Mouse (Mus musculus) heart, adult 2 months (tissue): ENCODE measurements around the gene Acbd7. TPM values are rescaled to one million over a fixed set of nuclear protein-coding genes. Genes with fewer than 3 reads are reported as not detected.

Source experiments
- DNase-seq, 2 experiments: peaks; one replicate each; pipeline ENCODE4 v3.0.0; 2021
- H3K27ac ChIP-seq: fragments of 200-600 bp; 2 replicates; pipeline ENCODE4 v1.8.1; 2022
- H3K27me3 ChIP-seq: fragments of 200-500 bp; 2 replicates; pipeline ENCODE4 v1.6.1; 2012; ENCODE audit warnings: mild to moderate bottlenecking, low read length, inconsistent platforms, mixed read lengths; ENCODE audit not compliant: control insufficient read depth, insufficient read depth
- H3K36me3 ChIP-seq: fragments of 200-500 bp; 2 replicates; pipeline ENCODE4 v1.6.1; 2012; ENCODE audit warnings: low read length, inconsistent platforms; ENCODE audit not compliant: control insufficient read depth, insufficient read depth
- H3K4me1 ChIP-seq: fragments of 200-500 bp; 2 replicates; pipeline ENCODE4 v1.6.1; 2011; ENCODE audit warnings: low read length; ENCODE audit not compliant: control insufficient read depth, insufficient read depth
- H3K4me3 ChIP-seq: fragments of 200-600 bp; 2 replicates; pipeline ENCODE4 v1.8.1; 2022
- H3K79me2 ChIP-seq: fragments of 200-500 bp; replicated peaks from 2 replicates; pipeline ENCODE4 v1.6.1; 2012; ENCODE audit warnings: mild to moderate bottlenecking, inconsistent platforms, low read length, moderate library complexity, mixed read lengths; ENCODE audit not compliant: control insufficient read depth, insufficient read depth
- H3K9ac ChIP-seq: fragments of 200-500 bp; 2 replicates; pipeline ENCODE4 v1.6.1; 2012; ENCODE audit warnings: low read depth, mild to moderate bottlenecking, control low read depth, inconsistent platforms, low read length, mixed read lengths
- CTCF ChIP-seq: fragments of 200-600 bp; IDR thresholded peaks from 2 replicates; pipeline ENCODE4 v1.8.1; 2022; ENCODE audit warnings: antibody characterized with exemption, mild to moderate bottlenecking, moderate library complexity
- EP300 ChIP-seq: fragments of 200-500 bp; IDR thresholded peaks from 2 replicates; pipeline ENCODE4 v1.6.1; 2011; ENCODE audit warnings: low read depth, low read length, control low read depth; ENCODE audit not compliant: insufficient read depth
- POLR2A ChIP-seq: fragments of 200-500 bp; IDR thresholded peaks from 2 replicates; pipeline ENCODE4 v1.6.1; 2011; ENCODE audit warnings: mild to moderate bottlenecking, low read depth, low read length, control low read depth; ENCODE audit not compliant: insufficient read depth
- WGBS: fragments of 180-500 bp; shearing (Covaris S2); methylation state at CpG from one replicate; pipeline ENCODE4 v1.1.7; 2018; 5-methylcytosine and 5-hydroxymethylcytosine counted together
- intact Hi-C: fragments of 180-260 bp; cut with DNase I; formaldehyde crosslinking; loops from one replicate; pipeline ENCODE4 v1.15.1; 2025
- polyA plus RNA-seq: library from polyadenylated mRNA; depleted of rRNA; stranded (reverse); fragments of >200 nt; gene quantifications from 2 replicates; pipeline ENCODE4 v1.2.3, GENCODE M21; 2012
- total RNA-seq, 2 experiments: library from RNA; stranded (reverse); gene quantifications; 2 replicates each; pipeline ENCODE4 v1.2.3; 2021

The Acbd7 gene
- total and polyA plus RNA-seq, 3 experiments = 1.1 to 1.7 TPM; not detected in 1

GRCm38 (mm10) chr2:3332484-3333242 is 3.3 kb upstream of the Acbd7 start, which contains the start of gene Rpp38:
Gene Rpp38 (minus strand): TSS chr2:3332643.
- intact Hi-C loops = loop anchor here (1.0 to 5.0 kb wide), 4 partner anchors 47 to 215 kb away; partner anchors contain the start of genes Dclre1c and Meig1
- no peaks in the 10 kb centered on the region; the same call in 1 of the 2 replicates for H3K27me3 ChIP-seq
- H3K27ac ChIP-seq = peak within 1 kb of the TSS; percentile 75
- H3K79me2 ChIP-seq = no peaks in the 10 kb centered on the region
- peak; percentile 97 to 98 for DNase-seq
- peak within 1 kb of the TSS; percentile 78 for H3K9ac ChIP-seq
- peaks cover 2% of the 10 kb centered on the region; the same call in 1 of the 2 replicates for H3K4me1 ChIP-seq
- peak within 1 kb of the TSS; percentile 72 for H3K4me3 ChIP-seq
- H3K36me3 ChIP-seq = no peaks in the 10 kb centered on the region; the same call in 1 of the 2 replicates
- under 1% methylated on average over 45 of the region's 45 CpGs for WGBS
- TF ChIP-seq EP300 = peak; percentile 66; the same call in 1 of the 2 replicates
- peak; percentile 71 for TF ChIP-seq POLR2A
- TF ChIP-seq CTCF = no peak

DNA sequence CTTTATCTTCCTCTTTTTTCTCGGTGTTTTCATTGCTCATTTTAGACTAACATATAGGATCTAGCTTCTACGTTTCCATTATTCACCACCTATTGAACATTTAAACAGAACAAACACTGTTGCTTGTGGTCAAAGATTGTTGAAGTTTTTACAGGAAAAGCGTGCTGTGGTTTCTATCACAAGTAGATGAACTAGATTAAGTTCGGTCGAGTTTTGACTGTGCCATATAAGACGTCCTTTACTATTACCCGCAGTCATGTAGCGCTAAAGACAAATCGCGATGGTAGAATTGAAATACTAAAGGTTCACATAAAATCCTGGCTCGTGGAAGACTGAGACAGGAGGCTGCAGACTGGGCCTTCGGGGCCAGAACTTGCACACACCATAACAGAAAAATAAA is 2.2 kb upstream of the Acbd7 start:
- H3K9ac ChIP-seq = no peak overlapping the region
- no peak overlapping the region for H3K27ac ChIP-seq
- intact Hi-C loops = loop anchor here (5.0 kb wide), 3 partner anchors 89 to 216 kb away; partner anchors contain the start of genes Dclre1c and Meig1
- no peak for DNase-seq
- no peaks in the 10 kb centered on the region; the same call in 1 of the 2 replicates for H3K27me3 ChIP-seq
- 91% methylated on average over 12 of the region's 12 CpGs for WGBS
- peaks cover 2% of the 10 kb centered on the region; the same call in 1 of the 2 replicates for H3K4me1 ChIP-seq
- no peaks in the 10 kb centered on the region; the same call in 1 of the 2 replicates for H3K36me3 ChIP-seq
- TF ChIP-seq CTCF (no peak), POLR2A (no peak), EP300 (no peak)
- H3K79me2 ChIP-seq = no peaks in the 10 kb centered on the region; the same call in 1 of the 2 replicates
- H3K4me3 ChIP-seq = no peak overlapping the region

- no peaks in the 10 kb centered on the region for H3K79me2 ChIP-seq
- intact Hi-C loops = loop anchor here (2.0 to 10.0 kb wide), 3 partner anchors 199 to 446 kb away; no protein-coding TSS in a partner anchor
- H3K36me3 ChIP-seq = no peaks in the 10 kb centered on the region
- no peak for DNase-seq
- no peak overlapping the region for H3K27ac ChIP-seq
- H3K27me3 ChIP-seq = peaks cover 3% of the 10 kb centered on the region; the same call in 1 of the 2 replicates
- WGBS = 70% methylated on average over 4 of the region's 4 CpGs
- no peak overlapping the region for H3K9ac ChIP-seq
- H3K4me1 ChIP-seq = no peaks in the 10 kb centered on the region
- H3K4me3 ChIP-seq = no peak overlapping the region
- TF ChIP-seq POLR2A (no peak), EP300 (no peak), CTCF (no peak)
Observed at GRCm38 (mm10) chr2:3348422-3348821, 12.5 kb downstream of the Acbd7 start.

DNA sequence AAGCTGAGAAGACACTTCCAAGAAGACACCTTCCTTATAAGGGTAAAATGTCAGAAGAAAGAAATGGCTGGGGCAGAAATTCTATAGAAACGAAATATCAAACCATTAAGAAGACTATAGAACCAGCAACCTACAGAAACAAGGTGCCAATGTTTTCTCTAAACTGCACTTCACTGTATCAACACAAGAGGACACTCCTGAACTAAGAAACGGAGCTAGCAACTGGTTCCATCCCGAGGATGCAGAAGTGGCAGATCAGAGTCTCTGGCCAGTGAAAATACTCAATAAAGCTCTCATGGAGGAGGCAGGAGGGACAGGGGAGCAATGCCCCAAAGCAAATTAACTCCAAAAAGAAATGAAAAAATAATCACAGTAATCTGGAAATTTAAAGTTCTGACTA is 13.0 kb downstream of the Acbd7 start:
- DNase-seq = no peak

GRCm38 (mm10) chr2:3353160-3353559 is 17.2 kb downstream of the Acbd7 start:
- intact Hi-C loops = no loop called here
- no peak overlapping the region for H3K4me3 ChIP-seq
- DNase-seq = no peak
- H3K79me2 ChIP-seq = no peaks in the 10 kb centered on the region
- no peak overlapping the region for H3K9ac ChIP-seq
- TF ChIP-seq EP300 (no peak), POLR2A (no peak), CTCF (no peak)
- no peaks in the 10 kb centered on the region for H3K36me3 ChIP-seq
- no peaks in the 10 kb centered on the region for H3K4me1 ChIP-seq
- H3K27me3 ChIP-seq = no peaks in the 10 kb centered on the region
- H3K27ac ChIP-seq = no peak overlapping the region

More for the DNA sequence above, 13.0 kb downstream of the Acbd7 start:
- Histone ChIP-seq H3K4me1 (no peaks in the 10 kb centered on the region), H3K36me3 (no peaks in the 10 kb centered on the region), H3K79me2 (no peaks in the 10 kb centered on the region), H3K4me3 (no peak overlapping the region), H3K27ac (no peak overlapping the region), H3K9ac (no peak overlapping the region), H3K27me3 (no peaks in the 10 kb centered on the region)
- intact Hi-C loops = loop anchor here (2.0 to 10.0 kb wide), 3 partner anchors 198 to 446 kb away; no protein-coding TSS in a partner anchor
- 20% methylated on average over 3 of the region's 3 CpGs for WGBS
- TF ChIP-seq CTCF (peak; percentile 80), POLR2A (no peak), EP300 (no peak)

DNA sequence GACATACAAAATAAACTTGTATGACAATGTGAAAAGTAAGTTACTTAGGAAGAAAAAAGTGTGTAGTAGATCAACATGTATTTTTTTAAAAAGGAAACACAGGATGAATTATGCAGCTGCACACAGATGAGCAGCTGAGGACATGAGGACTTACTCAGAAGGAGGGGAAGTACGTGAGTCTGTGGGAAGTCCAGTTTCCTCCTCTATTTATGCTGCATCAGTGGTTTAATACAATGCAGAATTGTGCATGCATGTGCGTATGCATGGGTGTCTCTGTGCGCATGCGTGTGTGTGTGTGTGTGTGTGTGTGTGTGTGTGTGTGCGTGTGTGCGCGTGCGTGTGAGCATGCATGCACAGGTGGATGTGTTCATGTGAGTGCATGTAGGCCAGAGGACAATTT is 19.8 kb downstream of the Acbd7 start:
- DNase-seq = no peak
- WGBS = 82% methylated on average over 8 of the region's 8 CpGs
- no peaks in the 10 kb centered on the region for H3K79me2 ChIP-seq
- no peak overlapping the region for H3K4me3 ChIP-seq
- no peak overlapping the region for H3K9ac ChIP-seq
- H3K4me1 ChIP-seq = no peaks in the 10 kb centered on the region
- no peaks in the 10 kb centered on the region for H3K36me3 ChIP-seq
- intact Hi-C loops = no loop called here
- no peaks in the 10 kb centered on the region for H3K27me3 ChIP-seq
- no peak for TF ChIP-seq CTCF
- TF ChIP-seq POLR2A = no peak
- no peak for TF ChIP-seq EP300
- no peak overlapping the region for H3K27ac ChIP-seq
